In the genomic region with DNA sequence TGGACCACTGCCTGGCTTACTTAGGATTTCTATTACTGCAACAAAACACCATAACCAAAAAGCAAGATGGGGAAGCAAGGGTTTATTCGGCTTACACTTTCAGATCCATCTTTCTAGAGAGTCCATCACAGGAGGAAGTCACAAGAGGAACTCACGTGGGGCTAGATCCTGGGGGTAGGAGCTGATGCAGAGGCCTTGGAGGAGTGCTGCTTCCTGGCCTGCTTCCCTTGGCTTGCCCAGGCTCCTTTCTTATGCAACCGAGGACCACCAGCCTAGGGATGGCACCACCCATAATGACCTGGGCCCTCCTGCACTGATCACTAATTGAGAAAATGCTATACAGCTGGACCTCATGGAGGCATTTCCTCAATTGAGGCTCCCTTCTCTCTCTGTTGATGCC, we compare ENCODE assay signal across 24 mouse cellular contexts. TPM values are rescaled to one million over a fixed set of nuclear protein-coding genes. Genes with fewer than 3 reads are reported as not detected.
DNase-seq lines count a peak whose midpoint lies in the region; ATAC-seq and TF ChIP-seq lines count a peak whose summit lies in the region.
"Had no signal": no experiment of that assay in that cellular context is flagged by ENCODE, and none has a peak within 500 bp of the region (broad histone marks: within the 10 kb centered on the region; RNA-seq: fewer than 3 reads in every experiment).

No protein-coding gene starts in this region.

- H3K27me3 ChIP-seq in thymus, adult 2 months (ENCODE audit: control insufficient read depth, insufficient read depth, low read length) = no peaks in the 10 kb centered on the region
- H3K27me3 ChIP-seq: embryonic facial prominence, embryonic 13.5 days; forebrain, embryonic 12.5 days; forebrain, embryonic 15.5 days; hindbrain, embryonic 12.5 days; hindbrain, embryonic 15.5 days had no signal

- TF ChIP-seq POLR2A in thymus, adult 2 months (IDR thresholded peaks at IDR 0.05; ENCODE audit: control insufficient read depth, extremely low read depth, insufficient read depth, low read length, poor library complexity) = no peak

- H3K36me3 ChIP-seq in thymus, adult 2 months (ENCODE audit: control insufficient read depth, insufficient read depth, low read length) = no peaks in the 10 kb centered on the region
- H3K36me3 ChIP-seq: embryonic facial prominence, embryonic 10.5 days; embryonic facial prominence, embryonic 13.5 days; forebrain, embryonic 12.5 days; forebrain, embryonic 15.5 days; hindbrain, embryonic 12.5 days; hindbrain, embryonic 15.5 days had no signal

- 86% methylated on average over 3 of the region's 3 CpGs for WGBS in thymus, adult 2 months

- intact Hi-C loops in left cerebral cortex, postnatal 14 days (cut with DNase I) = no loop called here

- DNase-seq in heart, adult 11 months = peak; percentile 70
- no peak for DNase-seq in heart, adult 8-10 months (ENCODE audit: low spot score)
- no peak for DNase-seq in thymus, adult 2 months
- no peak for DNase-seq in thymus, postnatal 10 days (ENCODE audit: low spot score in 2 of 2)
- DNase-seq in cerebellum, postnatal 36 days = no peak
- no peak for DNase-seq in left cerebral cortex, postnatal 14 days (ENCODE audit: low spot score in 2 of 2)
- DNase-seq: adrenal gland, adult 2 months; adrenal gland, postnatal 14 days; cerebellum, adult 11 months; cerebellum, adult 2 months; cerebellum, adult 9-11 months; cerebellum, postnatal 25 days; embryo, embryonic 11 days; gastrocnemius, postnatal 14 days; heart, adult 2 months had no signal

- peak; percentile 17; the same call in 1 of the 2 replicates for ATAC-seq in megakaryocyte progenitor cell, adult 5-6 weeks (replicated peaks; ENCODE audit: poor library complexity)
- ATAC-seq: forebrain, embryonic 15.5 days; Patski had no signal

- H3K27ac ChIP-seq in thymus, adult 2 months (ENCODE audit: control insufficient read depth, insufficient read depth, low read length) = 0 out of 2 replicates have a peak overlapping the region, but pooled peaks have one; percentile 2
- H3K27ac ChIP-seq: embryonic facial prominence, embryonic 10.5 days; embryonic facial prominence, embryonic 13.5 days; forebrain, embryonic 12.5 days; forebrain, embryonic 15.5 days; heart, adult 2 months; hindbrain, embryonic 12.5 days; hindbrain, embryonic 15.5 days had no signal

- H3K4me1 ChIP-seq in thymus, adult 2 months (replicated peaks; ENCODE audit: control insufficient read depth, insufficient read depth, low read length) = peaks cover 23% of the 10 kb centered on the region
- H3K4me1 ChIP-seq: forebrain, embryonic 12.5 days; hindbrain, embryonic 15.5 days had no signal

- TF ChIP-seq CTCF in thymus, adult 2 months (IDR thresholded peaks at IDR 0.05; ENCODE audit: borderline replicate concordance, control insufficient read depth, extremely low read depth, insufficient read depth, low read length, poor library complexity) = no peak

- no peak overlapping the region for H3K4me3 ChIP-seq in thymus, adult 2 months (ENCODE audit: control insufficient read depth, insufficient read depth, low read length)
- H3K4me3 ChIP-seq: embryonic facial prominence, embryonic 10.5 days; embryonic facial prominence, embryonic 13.5 days; erythroblast, embryonic 14.5 days; forebrain, embryonic 12.5 days; forebrain, embryonic 15.5 days; heart, adult 2 months; hindbrain, embryonic 12.5 days; hindbrain, embryonic 15.5 days had no signal

RNA-seq across cellular contexts. Expression of a gene that starts 16.6 kb away (rescaled TPM):
- total RNA-seq in heart, adult 8-10 months (2022) = 10 to 100 TPM; 82.2 to 91.4 (median 87.5) TPM
- polyA plus RNA-seq in thymus, adult 2 months (2012; rRNA removed) = 112 and 127 TPM in 2 replicates
- total RNA-seq in megakaryocyte progenitor cell, adult 5-6 weeks (2015) = 435 and 460 TPM in 2 replicates
- total RNA-seq in megakaryocyte progenitor cell, adult 5-6 weeks (2017) = 188 and 213 TPM in 2 replicates
- 100 to 1,000 TPM; 281 to 288 TPM for total RNA-seq in left cerebral cortex, postnatal 14 days (2021)
